Mouse (Mus musculus) embryonic stem cell, embryonic (primary cell): ENCODE measurements at regions not wholly inside any gene's neighbourhood (a gene's known extent, or its start where the extent isn't known, plus 50 kb on each side); places are given as distances from the start of the nearest gene placed in this dataset.

Source experiments
- CTCF ChIA-PET, 4 experiments: fragments of 300-600 bp in 2 of 4; fragments of 350-600 bp in 2 of 4; sonication (Branson Sonifier 250); formaldehyde crosslinking; loops; one replicate each; lab custom pipeline; 2022; ENCODE audit warnings: inconsistent platforms in 2 of 4; lab: Charles Lee
- POLR2A ChIA-PET, 4 experiments: fragments of 300-600 bp in 2 of 4; fragments of 350-600 bp in 2 of 4; sonication (Branson Sonifier 250); formaldehyde crosslinking; loops; one replicate each; lab custom pipeline; 2022; ENCODE audit warnings: antibody characterized with exemption in 4 of 4, inconsistent platforms in 1 of 4; lab: Charles Lee

DNA sequence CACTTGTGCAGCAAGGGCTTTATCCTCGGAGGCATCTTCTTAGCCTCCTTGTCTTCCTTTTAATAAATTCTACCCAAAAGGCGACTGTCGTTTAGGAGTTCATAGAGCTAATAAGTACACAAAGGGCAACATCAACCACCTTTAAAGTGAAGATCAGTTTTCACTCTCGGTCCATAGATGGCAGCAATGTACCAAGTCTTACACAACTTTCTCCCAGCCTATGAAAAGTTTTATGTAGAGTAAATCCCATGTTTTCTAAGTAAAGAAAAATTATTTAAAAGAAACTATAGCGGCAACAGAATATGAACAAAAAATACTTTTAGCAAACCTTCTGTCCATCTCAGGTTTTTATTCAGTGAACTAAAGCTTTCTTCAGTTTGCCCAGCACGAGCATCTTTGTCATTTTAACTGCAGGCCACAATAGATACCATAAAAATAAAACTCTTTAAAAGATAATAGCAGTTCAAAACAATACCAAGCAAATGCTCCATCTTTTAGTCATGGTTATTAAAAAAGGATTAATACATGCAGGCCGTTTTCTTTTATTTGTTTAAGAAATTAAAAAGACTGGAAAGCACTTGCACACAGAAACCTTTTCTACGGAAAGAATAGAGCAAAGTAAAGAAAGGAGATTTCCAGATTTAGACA, 443.6 kb upstream of the Klhl1 start:
- POLR2A ChIA-PET = no interaction called here
- CTCF ChIA-PET = no interaction called here

DNA sequence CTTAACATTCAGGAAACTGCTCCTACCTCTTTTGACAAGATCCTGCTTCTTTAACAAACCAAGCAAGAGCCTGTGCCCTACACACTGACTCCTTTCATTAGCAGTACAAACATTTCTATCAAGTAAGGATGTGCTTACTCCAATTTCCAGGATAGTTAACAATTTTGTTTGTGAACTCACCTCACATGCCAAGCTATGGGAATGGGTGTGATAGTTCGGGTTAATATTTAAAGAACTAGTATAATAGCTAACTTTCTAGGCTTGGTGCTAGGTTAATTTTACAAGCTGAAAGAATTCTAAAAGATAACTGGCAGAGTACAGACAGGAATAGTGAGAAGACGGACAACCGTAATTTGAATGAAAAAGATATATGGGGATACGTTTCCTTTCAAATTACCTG, 437.2 kb upstream of the Klhl1 start:
- ChIA-PET CTCF (no interaction called here), POLR2A (no interaction called here)

DNA sequence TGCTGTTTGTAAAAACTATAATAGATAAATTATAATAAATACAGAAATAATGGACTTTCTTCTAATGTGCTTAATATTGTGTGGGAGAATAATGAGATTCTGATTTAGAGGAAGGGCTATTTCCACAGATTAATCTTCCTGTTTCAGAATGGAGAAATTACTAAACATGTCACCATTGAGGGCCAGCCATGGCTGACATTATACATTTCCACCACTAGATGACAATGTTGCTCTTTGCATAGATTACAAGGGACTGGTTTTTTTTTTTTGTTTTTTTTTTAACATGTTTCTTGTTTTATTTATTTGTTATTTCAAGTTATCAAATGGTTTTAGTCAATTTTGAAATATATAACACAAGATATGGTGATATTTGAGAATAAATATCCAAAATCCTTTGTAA, 435.6 kb upstream of the Klhl1 start:
- ChIA-PET CTCF (no interaction called here), POLR2A (no interaction called here)

DNA sequence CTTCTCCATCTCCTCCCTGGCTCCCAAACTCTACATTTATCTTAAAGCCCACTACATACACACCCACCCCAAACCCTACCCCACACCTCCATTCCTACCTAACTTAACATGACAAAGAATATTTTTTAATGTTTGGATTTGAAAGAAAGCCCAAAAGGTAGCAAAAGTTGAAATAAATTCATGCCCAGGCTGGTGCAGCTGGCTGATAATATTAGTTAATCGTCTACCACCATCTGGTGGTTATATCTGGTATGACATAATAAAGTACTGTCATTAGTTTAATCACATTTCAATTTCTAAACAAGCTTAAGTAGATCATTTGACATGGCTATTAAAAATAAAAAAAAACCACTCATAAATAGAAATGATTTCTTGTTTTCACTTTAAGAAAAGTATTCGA, 389.8 kb upstream of the Klhl1 start:
- ChIA-PET POLR2A (no interaction called here), CTCF (interaction anchor here in 1 of 4 experiments (1.1 kb wide), 1 partner anchor 960 kb away, joined by 3 read pairs; no protein-coding TSS in a partner anchor)

DNA sequence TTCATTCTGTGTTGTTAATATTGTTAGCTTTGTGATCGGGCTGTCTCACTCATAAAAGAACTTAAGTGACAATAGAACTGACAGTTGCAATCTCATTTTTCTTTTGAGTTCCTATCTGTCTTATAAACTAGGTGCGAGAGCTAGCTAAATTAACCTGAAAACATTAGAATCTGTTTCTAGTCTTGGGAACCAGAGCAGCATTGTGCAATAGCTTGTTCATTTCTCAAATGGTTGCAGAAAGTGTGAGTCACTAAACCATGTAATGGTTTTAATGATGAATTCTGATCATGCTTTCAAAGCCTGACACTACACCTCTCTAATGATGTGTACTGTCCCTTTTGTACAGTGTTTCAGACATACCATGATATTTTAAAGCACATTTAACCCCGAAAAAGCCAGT, 360.8 kb upstream of the Klhl1 start:
- CTCF ChIA-PET = no interaction called here
- POLR2A ChIA-PET = no interaction called here

DNA sequence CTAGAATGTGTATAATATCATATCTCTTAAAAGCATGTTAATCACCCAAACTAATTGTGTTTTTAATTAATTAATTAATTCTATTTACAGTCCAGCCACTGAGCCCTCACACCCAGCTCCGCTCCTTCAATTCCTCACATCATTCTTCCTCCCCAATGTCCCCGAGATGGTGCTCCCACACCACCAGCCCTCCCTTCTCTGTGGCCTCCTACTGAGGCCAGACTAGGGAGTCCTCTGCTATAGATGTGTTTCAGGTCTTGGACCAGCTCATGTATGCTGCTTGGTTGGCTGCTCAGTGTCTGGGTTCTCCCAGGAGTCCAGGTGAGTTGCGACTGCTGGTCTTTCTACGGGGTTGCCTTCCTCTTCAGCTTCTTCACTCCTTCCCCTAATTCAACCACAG, 353.1 kb upstream of the Klhl1 start:
- POLR2A ChIA-PET = no interaction called here
- CTCF ChIA-PET = no interaction called here

DNA sequence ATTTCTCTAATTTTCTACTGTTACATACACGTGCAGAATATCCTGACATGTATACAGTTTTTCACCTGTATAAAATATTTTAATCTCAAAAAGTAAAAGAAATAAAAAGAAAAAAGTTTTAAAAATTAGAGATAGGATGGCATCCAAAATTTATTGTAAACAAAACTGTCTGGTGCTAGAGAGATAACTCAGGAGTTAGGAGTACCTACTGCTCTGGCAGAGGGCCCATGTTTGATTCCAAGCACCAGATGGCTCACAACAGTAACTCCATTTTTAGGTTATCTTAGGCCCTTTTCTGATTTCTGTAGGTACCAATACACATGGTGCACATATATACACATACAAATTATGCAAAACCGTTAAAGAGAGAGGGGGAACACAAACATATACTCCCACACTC, 320.0 kb upstream of the Klhl1 start:
- CTCF ChIA-PET = no interaction called here
- POLR2A ChIA-PET = no interaction called here

DNA sequence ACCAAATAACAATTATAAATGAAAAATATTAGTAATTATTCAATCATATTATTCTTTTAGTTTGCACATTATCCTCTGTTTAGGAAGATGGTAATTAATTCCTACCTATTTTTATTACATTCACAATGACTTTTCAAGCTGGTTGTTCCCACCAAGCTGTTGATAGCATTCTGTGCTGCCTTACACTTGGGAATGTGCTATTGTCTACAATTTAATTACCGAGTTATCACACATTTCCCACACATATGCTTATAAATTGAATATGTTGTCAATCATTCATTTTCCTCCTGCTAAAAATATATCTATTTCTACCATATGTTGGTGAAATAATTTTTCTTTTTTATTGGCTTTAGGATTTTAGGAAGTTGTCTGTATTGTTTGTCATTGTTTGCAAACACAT, 306.2 kb upstream of the Klhl1 start:
- ChIA-PET CTCF (no interaction called here), POLR2A (no interaction called here)

DNA sequence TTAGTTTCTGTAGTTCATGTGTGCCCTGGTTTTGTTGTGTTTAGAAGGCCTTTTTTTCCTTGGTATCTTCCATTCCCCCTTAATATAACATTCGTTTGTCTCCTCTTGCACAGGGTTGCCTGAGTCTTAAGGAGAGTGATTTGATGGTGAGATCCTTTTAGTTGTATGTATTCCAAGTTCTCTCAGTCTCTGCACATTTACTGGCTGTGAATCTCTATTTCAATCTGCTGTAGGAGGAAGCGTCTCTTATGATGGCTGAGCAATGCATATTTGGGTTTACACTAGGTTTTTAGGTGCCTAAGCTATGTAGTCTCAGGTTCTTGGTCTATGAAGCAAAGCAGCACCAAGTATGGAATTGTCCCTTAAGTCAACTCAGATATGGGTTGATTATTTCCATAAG, 296.8 kb upstream of the Klhl1 start:
- ChIA-PET CTCF (no interaction called here), POLR2A (no interaction called here)

DNA sequence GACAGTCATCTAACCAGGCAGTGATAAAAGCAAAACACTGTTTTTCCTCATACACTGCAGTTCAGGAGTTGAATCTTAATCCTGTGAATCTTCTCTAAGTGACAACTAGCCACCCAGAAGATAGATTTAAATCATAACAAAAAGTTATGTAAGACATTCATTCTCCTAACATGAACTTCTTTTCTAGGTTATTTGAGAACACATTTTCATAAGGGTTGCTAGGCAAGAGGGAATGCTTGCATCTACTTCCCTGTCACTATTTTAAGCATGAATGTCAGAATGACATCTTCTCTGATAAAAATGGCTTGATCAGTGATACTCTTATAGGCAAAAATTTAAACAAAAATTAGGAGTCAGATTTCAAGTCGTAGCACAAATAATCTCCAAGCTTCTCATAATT, 286.4 kb upstream of the Klhl1 start:
- CTCF ChIA-PET = no interaction called here
- POLR2A ChIA-PET = no interaction called here

DNA sequence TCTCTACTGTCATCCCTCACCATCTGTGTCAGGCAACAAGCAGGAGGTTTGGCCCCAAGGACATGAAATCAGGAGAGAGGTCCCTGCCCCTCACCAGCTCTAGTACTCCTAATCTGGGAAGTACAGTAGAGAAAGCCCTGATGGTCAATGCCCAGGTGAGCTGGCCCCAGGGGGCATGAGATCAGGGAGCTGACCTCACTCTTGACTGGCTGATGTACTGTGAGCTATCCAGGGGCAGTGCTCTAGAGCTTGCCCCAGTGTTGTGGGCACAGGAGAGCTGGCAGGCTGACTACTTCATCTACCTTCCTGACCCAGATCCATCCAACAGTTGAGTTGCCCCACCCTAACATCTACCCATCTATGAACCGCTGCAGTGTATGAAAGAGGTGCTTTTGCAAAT, 275.9 kb upstream of the Klhl1 start:
- ChIA-PET CTCF (no interaction called here), POLR2A (no interaction called here)

DNA sequence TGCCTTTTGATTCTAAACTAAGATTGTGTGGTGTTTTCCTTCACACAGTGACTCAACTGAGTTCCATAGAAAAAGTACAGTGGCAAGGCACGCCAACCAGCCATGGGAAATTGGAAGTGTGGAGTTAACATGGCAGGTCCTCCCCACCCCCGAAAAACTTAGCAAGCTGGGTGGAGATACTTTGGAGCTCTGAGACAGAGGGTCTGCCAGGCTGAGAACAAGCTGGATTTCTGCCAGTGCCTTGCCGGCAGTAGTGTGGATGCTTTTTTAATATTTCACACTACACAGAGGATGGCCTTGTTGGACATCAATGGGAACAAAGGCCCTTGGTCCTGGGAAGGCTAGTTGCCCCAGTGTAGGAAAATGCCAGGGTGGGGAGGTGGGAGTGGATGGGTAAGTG, 269.0 kb upstream of the Klhl1 start:
- ChIA-PET CTCF (no interaction called here), POLR2A (no interaction called here)

DNA sequence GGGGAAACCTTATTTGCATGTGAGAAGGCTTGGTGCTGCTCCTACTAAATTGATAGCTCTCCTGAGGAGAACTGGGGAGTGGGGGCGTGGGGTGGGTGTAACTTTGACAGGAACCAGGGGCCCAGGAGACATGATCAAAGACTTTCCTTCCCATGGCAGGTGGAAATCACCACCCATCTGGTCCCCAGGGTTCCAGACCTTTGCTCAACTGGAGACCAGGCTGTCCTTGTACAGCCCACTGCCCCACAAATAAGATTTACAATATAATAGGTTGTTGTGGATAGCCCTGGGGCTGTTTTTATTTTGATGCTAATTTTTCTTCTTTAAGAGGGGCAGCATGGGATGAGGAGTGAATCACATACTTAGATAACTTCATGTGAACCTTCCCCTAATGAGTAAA, 268.4 kb upstream of the Klhl1 start:
- POLR2A ChIA-PET = interaction anchor here in 1 of 4 experiments (0.6 kb wide), 1 partner anchor 103 kb away, joined by 3 read pairs; no protein-coding TSS in a partner anchor
- CTCF ChIA-PET = no interaction called here

DNA sequence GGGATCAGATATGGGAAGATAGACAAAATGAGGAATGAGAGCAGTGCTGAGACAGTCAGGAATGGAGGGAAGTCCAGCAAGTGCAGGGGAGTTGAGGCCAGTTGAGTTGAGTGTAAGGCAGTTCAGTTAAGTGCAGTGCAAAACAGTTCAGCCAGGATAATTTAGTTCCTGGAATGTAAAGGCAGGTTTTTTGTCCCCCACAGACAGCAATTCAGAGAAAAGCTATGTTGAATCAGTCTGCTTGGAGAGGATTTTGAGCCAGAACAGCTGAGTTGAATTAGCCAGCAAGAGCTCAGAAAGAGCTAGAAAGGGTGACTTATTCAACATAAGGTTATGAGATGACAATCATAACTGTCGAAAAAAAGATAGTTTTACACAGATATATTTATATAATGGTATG, 256.9 kb upstream of the Klhl1 start:
- POLR2A ChIA-PET = no interaction called here
- CTCF ChIA-PET = no interaction called here

DNA sequence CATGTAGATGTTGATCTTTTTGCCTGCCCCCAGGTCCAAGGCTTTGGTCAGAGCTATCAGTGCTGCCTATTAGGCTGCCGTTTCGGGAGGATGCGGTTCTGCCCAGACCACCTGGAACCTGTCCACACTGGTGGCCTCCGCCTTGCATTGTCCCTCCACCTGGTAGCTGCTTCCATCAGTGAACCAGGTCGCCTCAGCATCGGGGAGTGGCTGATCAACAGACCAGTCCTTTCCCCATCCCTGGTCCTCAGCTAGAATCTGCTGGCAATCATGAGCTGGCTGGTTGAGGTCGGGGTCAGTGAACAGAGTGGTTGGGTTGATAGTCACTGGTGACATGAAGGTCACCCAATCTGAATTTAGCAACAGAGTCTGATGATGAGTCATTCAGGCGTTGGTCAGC, 241.7 kb upstream of the Klhl1 start:
- CTCF ChIA-PET = no interaction called here

DNA sequence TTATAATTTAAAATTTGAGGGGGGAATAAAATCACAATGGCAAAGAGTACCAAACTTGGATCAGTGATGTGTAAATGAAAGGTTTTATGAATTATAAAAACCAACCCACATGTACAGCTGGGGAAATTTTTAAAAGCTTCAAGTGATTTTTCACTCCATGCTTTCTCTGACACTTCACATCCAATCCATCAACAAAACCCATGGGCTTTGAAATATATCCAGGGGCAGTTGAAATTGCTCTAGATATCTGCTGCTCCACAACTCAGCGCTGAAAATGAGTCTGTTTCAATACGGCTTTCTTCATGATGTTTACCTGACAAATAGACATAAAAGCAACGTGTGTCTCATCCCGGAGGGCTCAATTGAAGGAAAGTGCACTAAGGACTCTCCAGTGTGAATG, 214.3 kb upstream of the Klhl1 start:
- ChIA-PET POLR2A (no interaction called here), CTCF (no interaction called here)

More for the DNA sequence above, 241.7 kb upstream of the Klhl1 start:
- POLR2A ChIA-PET = no interaction called here

DNA sequence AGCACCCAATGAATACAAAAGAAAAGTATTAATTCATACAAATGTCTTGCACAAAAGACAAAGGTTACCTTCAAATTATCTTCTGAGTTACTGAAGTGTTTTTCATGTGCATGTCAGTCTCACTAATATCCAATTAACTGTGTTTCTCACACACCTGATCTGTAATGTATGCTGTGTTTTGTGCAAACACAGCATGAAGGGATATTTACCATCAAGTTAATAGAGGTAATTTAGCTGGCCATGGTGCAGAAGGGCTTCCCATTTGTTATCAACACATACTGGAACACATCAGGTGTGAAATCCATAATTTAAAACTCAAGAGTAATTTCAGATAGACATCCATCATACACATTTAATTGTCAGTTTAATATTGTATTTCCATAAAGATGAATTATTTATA, 178.2 kb upstream of the Klhl1 start:
- CTCF ChIA-PET = no interaction called here
- POLR2A ChIA-PET = no interaction called here

DNA sequence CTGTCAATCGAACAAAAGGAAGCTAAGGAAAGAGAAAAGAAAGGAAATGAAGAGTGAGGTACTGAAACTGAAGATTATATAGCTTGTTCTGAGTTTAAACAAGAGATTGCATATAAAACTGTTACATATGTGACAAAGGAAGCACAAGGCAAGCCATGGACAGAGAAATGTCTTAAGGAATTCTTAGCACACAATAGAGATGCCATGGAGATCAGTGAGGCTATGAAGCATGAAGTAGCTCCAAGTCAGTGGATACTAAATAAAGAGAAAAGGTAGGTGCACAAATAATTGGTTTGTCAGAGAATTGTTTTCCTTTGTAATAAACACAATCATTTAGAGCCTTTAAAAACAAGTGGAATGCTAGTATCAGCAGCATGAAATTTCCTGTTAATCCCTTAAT, 172.0 kb upstream of the Klhl1 start:
- CTCF ChIA-PET = no interaction called here
- POLR2A ChIA-PET = no interaction called here

DNA sequence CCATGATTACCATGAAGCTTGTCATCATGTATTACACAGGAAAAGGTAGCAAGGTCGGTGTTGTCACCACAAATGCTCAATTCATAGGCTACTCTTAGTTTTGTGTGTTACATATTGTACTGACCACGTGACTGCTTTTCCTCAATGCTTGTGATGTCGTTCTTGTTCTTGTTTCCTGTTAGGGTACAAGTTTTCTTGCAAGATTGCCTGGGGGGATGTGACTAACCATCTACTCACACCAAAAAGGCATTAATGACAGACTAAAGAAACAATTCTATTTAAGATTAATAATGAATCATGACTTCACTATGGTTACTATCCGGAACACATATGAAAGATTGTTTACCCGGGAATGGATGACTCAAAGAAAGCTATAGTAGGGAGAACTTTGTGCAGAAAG, 165.0 kb upstream of the Klhl1 start:
- ChIA-PET POLR2A (interaction anchor here in 1 of 4 experiments (0.6 kb wide), 1 partner anchor 103 kb away, joined by 3 read pairs; no protein-coding TSS in a partner anchor), CTCF (no interaction called here)

DNA sequence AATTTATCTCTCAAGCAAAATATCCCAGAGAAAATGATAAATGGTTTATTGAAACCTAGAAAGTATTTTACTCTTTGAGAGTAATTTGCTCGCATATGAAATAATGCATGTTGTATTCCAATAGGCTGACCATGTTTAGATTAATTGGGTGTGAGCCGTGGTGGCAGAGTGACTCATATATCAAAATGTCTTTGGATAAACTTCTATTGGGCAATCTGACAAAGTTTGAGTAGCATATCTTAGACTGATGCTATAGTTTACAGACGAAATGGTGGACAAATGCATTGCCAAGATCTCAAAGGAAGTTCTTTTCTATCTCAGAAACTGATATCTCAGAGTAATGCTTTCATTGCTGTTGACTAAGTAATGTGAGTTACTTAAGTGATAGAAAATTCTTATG, 162.8 kb upstream of the Klhl1 start:
- POLR2A ChIA-PET = no interaction called here

DNA sequence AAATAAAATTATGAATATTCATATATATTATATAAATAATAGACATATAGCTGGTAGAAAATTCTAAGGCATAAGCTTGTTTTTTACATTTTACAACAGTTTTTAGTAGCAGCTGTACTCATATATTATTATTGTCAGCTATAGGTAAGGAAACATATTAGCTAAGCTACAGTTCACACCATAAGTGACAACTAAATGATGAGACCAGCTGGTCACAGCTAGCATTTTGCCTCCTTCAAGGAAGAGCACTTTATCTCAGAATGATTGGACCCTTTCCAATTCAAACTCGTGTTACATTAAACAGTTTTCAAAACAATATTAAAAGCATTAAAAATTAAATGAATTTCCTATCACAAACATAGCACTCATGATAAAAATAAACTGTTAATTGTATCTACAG, 157.3 kb upstream of the Klhl1 start:
- POLR2A ChIA-PET = no interaction called here
- CTCF ChIA-PET = no interaction called here

More for the DNA sequence above, 162.8 kb upstream of the Klhl1 start:
- CTCF ChIA-PET = no interaction called here

DNA sequence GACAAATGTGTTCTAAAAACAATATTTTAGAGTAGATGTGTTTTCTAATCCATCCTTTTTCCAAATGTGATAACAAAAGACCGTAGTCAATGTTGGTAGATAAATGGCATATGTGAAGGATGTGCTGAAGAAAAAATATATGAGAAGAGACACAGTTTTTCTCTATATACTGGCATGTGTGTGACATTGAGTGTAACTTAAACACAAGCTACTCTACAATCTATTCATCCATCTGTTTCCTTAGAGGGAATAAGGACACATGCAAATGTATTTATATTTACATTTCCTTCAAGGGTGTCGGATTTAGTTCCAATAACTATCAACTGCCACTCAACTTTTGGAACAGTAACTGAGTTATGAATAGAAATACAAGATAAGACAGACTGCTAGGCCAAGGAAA, 149.7 kb upstream of the Klhl1 start:
- POLR2A ChIA-PET = no interaction called here
- CTCF ChIA-PET = no interaction called here
